ENCODE assay signal across 5 mouse cellular contexts in genomic region chr15:74080194-74080593, GRCm38 (mm10).
ATAC-seq lines count a peak whose summit lies in the region.
"Not testable (repeated sequence)": the region's sequence is repeated elsewhere in the genome, so short reads cannot be mapped to it uniquely, and the experiment has no call there.

No protein-coding gene starts in this region.

- ATAC-seq in embryonic facial prominence, embryonic 13.5 days (ENCODE audit: insufficient number of reproducible peaks, insufficient read depth, low FRiP score, low TSS enrichment, low read depth): peak; percentile 56; the same call in 1 of the 2 replicates
- peak; percentile 20; the same call in 1 of the 2 replicates for ATAC-seq in erythroblast, adult 5-6 weeks (replicated peaks; ENCODE audit: low FRiP score, poor library complexity, severe bottlenecking)
- ATAC-seq in hindbrain, embryonic 16.5 days: 0 out of 2 replicates have a peak, but pooled peaks have one; percentile 9
- ATAC-seq in lung, embryonic 15.5 days (ENCODE audit: borderline replicate concordance, extremely low read depth, low FRiP score, low TSS enrichment): peak; percentile 64; the same call in 1 of the 2 replicates
- ATAC-seq in midbrain, embryonic 13.5 days: 0 out of 2 replicates have a peak, but pooled peaks have one; percentile 43

- not testable (repeated sequence) for H3K36me3 ChIP-seq in embryonic facial prominence, embryonic 13.5 days; hindbrain, embryonic 16.5 days (ENCODE audit: control insufficient read depth, insufficient read depth, low read length); lung, embryonic 15.5 days; midbrain, embryonic 13.5 days

- not testable (repeated sequence) for H3K4me3 ChIP-seq in embryonic facial prominence, embryonic 13.5 days; hindbrain, embryonic 16.5 days (ENCODE audit: low read length); lung, embryonic 15.5 days; midbrain, embryonic 13.5 days (replicated peaks)

- not testable (repeated sequence) for H3K27me3 ChIP-seq in embryonic facial prominence, embryonic 13.5 days; hindbrain, embryonic 16.5 days (replicated peaks; ENCODE audit: control insufficient read depth, insufficient read depth, low read length); lung, embryonic 15.5 days; midbrain, embryonic 13.5 days

- H3K9ac ChIP-seq in embryonic facial prominence, embryonic 13.5 days; hindbrain, embryonic 16.5 days (ENCODE audit: low read depth, low read length); lung, embryonic 15.5 days; midbrain, embryonic 13.5 days (replicated peaks): not testable (repeated sequence)

- H3K9me3 ChIP-seq in embryonic facial prominence, embryonic 13.5 days; hindbrain, embryonic 16.5 days (ENCODE audit: control insufficient read depth, low read length); lung, embryonic 15.5 days; midbrain, embryonic 13.5 days: not testable (repeated sequence)

- not testable (repeated sequence) for H3K4me2 ChIP-seq in embryonic facial prominence, embryonic 13.5 days; hindbrain, embryonic 16.5 days (ENCODE audit: low read length); lung, embryonic 15.5 days; midbrain, embryonic 13.5 days (replicated peaks)

- 80% methylated on average over 1 of the region's 11 CpGs for WGBS in embryonic facial prominence, embryonic 13.5 days
- WGBS in hindbrain, embryonic 16.5 days: 81% methylated on average over 3 of the region's 11 CpGs
- 66% methylated on average over 4 of the region's 11 CpGs for WGBS in lung, embryonic 15.5 days
- WGBS in midbrain, embryonic 13.5 days: 90% methylated on average over 6 of the region's 11 CpGs

- not testable (repeated sequence) for H3K4me1 ChIP-seq in embryonic facial prominence, embryonic 13.5 days; hindbrain, embryonic 16.5 days (ENCODE audit: control insufficient read depth, insufficient read depth, low read depth, low read length); lung, embryonic 15.5 days
- peaks cover 21% of the 10 kb centered on the region for H3K4me1 ChIP-seq in midbrain, embryonic 13.5 days (replicated peaks)

- not testable (repeated sequence) for H3K27ac ChIP-seq in embryonic facial prominence, embryonic 13.5 days; hindbrain, embryonic 16.5 days (ENCODE audit: low read depth, low read length); lung, embryonic 15.5 days; midbrain, embryonic 13.5 days

Comparison
In these comparisons a context has a peak if more than half of its experiments do, and no peak if none do; other contexts are left out.
1. ATAC-seq: peak in every context shown above with its lines; median percentile 64 in lung, embryonic 15.5 days; 56 in embryonic facial prominence, embryonic 13.5 days; 43 in midbrain, embryonic 13.5 days; 20 in erythroblast, adult 5-6 weeks; 9 in hindbrain, embryonic 16.5 days.